Mouse (Mus musculus): Measurements from ENCODE around the gene Slc24a3.

DNA sequence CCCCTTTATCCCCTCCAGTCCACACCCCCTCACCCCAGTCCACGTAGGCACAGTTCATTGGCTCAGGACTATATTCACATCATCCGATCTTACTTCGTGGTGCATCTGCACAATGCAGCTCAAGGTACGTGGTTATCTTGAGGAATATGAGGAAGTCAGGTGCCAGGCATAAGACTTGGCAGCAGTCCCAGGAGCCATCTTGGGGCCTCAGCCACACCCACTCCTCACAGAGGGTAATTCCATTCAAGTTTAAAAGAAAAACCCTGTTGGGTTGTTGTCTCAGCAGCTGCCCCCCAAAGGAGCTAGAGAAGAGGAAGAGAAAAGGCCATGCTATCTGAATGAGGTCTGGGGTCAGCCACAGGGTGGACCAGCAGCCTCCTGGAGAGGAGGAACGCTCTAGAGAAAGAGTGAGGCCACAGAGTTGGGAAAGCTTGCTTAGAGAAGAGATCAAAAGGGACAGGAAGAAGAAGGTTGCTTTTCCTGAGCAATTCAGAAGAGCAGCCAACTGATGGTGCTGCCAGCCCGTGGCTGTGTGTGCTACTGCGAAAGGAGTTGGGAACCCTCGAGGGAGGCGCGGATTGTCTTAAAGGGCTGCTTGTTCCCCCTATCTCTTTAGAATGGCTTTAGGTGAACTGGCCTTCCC is 523.9 kb downstream of the Slc24a3 start:
- TF ChIP-seq POLR2A (IDR thresholded peaks at IDR 0.05; ENCODE audit: extremely low read depth, insufficient read depth, low read length) (no peak), CTCF (IDR thresholded peaks at IDR 0.05; ENCODE audit: low read depth, low read length) (no peak)

All from liver, adult 2 months (tissue).